Mouse (Mus musculus) MEL (cell line): ENCODE measurements around the gene Tmem82. TPM values are rescaled to one million over a fixed set of nuclear protein-coding genes. Genes with fewer than 3 reads are reported as not detected.

Experiments used
- DNase-seq: peaks from one replicate; pipeline ENCODE4 v3.0.0; 2011; ENCODE audit warnings: low read depth, low spot score
- H3K27ac ChIP-seq: 2 replicates; pipeline ENCODE4 v1.5.1; 2012; ENCODE audit warnings: low read depth, mild to moderate bottlenecking, control low read depth, low read length, moderate library complexity; ENCODE audit not compliant: control insufficient read depth
- H3K27me3 ChIP-seq, 2 experiments: fragments of 150-350 bp in 1 of 2; sonication (generic) in 1 of 2; 2 replicates each; pipeline ENCODE4 v1.6.1; 2012; ENCODE audit warnings: low read length in 2 of 2, mild to moderate bottlenecking in 2 of 2, improper control_type of control experiment in 1 of 2, moderate library complexity in 1 of 2; ENCODE audit not compliant: insufficient read depth in 2 of 2, control insufficient read depth in 1 of 2
- H3K36me3 ChIP-seq, 2 experiments: 2 replicates each; pipeline ENCODE4 v1.6.1; 2012 to 2014; ENCODE audit warnings: low read length in 2 of 2, improper control_type of control experiment in 1 of 2, inconsistent platforms in 1 of 2, mild to moderate bottlenecking in 1 of 2; ENCODE audit not compliant: insufficient read depth in 2 of 2, control insufficient read depth in 1 of 2
- H3K4me1 ChIP-seq, 2 experiments: fragments of 150-350 bp in 1 of 2; sonication (generic) in 1 of 2; 2 replicates each; pipeline ENCODE4 v1.6.1; 2012; ENCODE audit warnings: low read length in 2 of 2, improper control_type of control experiment in 1 of 2, mild to moderate bottlenecking in 1 of 2; ENCODE audit not compliant: insufficient read depth in 2 of 2, control insufficient read depth in 1 of 2
- H3K4me3 ChIP-seq, 2 experiments: fragments of 150-350 bp in 1 of 2; sonication (generic) in 1 of 2; 2 replicates each; pipeline ENCODE4 v1.5.1; 2012; ENCODE audit warnings: low read depth in 2 of 2, low read length in 2 of 2, mild to moderate bottlenecking in 2 of 2, moderate library complexity in 2 of 2, control low read depth in 1 of 2, improper control_type of control experiment in 1 of 2; ENCODE audit not compliant: control insufficient read depth in 1 of 2, insufficient read depth in 1 of 2
- H3K79me2 ChIP-seq: 2 replicates; pipeline ENCODE4 v1.6.1; 2012; ENCODE audit warnings: mild to moderate bottlenecking, low read length, moderate library complexity; ENCODE audit not compliant: control insufficient read depth, poor library complexity, insufficient read depth
- H3K9ac ChIP-seq: 2 replicates; pipeline ENCODE4 v1.6.1; 2012; ENCODE audit warnings: low read depth, mild to moderate bottlenecking, control low read depth, low read length, moderate library complexity; ENCODE audit not compliant: control insufficient read depth, poor library complexity, severe bottlenecking
- H3K9me3 ChIP-seq: fragments of 150-350 bp; sonication (generic); replicated peaks from 2 replicates; pipeline ENCODE4 v1.6.1; 2012; ENCODE audit warnings: mild to moderate bottlenecking, low read length, improper control_type of control experiment, moderate library complexity; ENCODE audit not compliant: insufficient read depth
- BHLHE40 ChIP-seq: IDR thresholded peaks from 2 replicates; pipeline ENCODE4 v1.6.1; 2012; ENCODE audit warnings: low read depth, mild to moderate bottlenecking, inconsistent platforms, low read length, improper control_type of control experiment, borderline replicate concordance
- CHD2 ChIP-seq: IDR thresholded peaks from 2 replicates; pipeline ENCODE4 v1.6.1; 2011; ENCODE audit warnings: low read length, improper control_type of control experiment
- E2F4 ChIP-seq: IDR thresholded peaks from 2 replicates; pipeline ENCODE4 v1.6.1; 2011; ENCODE audit warnings: low read depth, low read length, improper control_type of control experiment, borderline replicate concordance
- EP300 ChIP-seq, 2 experiments: IDR thresholded peaks; 2 replicates each; pipeline ENCODE4 v1.6.1; 2011; ENCODE audit warnings: improper control_type of control experiment in 2 of 2, low read length in 2 of 2, low read depth in 1 of 2, mild to moderate bottlenecking in 1 of 2
- HCFC1 ChIP-seq: IDR thresholded peaks from 2 replicates; pipeline ENCODE4 v1.6.1; 2012; ENCODE audit warnings: low read depth, mild to moderate bottlenecking, inconsistent platforms, low read length, improper control_type of control experiment, moderate library complexity
- JUND ChIP-seq: IDR thresholded peaks from 2 replicates; pipeline ENCODE4 v1.6.1; 2011; ENCODE audit warnings: low read depth, mild to moderate bottlenecking, improper control_type of control experiment, low read length
- KAT2A ChIP-seq: conservative IDR thresholded peaks from 2 replicates; pipeline ENCODE4 v1.6.1; 2012; ENCODE audit warnings: low read depth, low read length, improper control_type of control experiment, inconsistent platforms
- MAFK ChIP-seq: IDR thresholded peaks from 2 replicates; pipeline ENCODE4 v1.6.1; 2011; ENCODE audit warnings: low read depth, mild to moderate bottlenecking, low read length, improper control_type of control experiment, borderline replicate concordance
- MEF2A ChIP-seq: IDR thresholded peaks from 2 replicates; pipeline ENCODE4 v1.6.1; 2014; ENCODE audit warnings: low read depth, mild to moderate bottlenecking, inconsistent platforms, low read length, improper control_type of control experiment; ENCODE audit not compliant: poor library complexity, insufficient replicate concordance, severe bottlenecking; ENCODE audit errors: extremely low read depth
- MYB ChIP-seq: IDR thresholded peaks from 2 replicates; pipeline ENCODE4 v1.6.1; 2011; ENCODE audit warnings: mild to moderate bottlenecking, low read depth, low read length, improper control_type of control experiment
- NELFE ChIP-seq: IDR thresholded peaks from 2 replicates; pipeline ENCODE4 v1.6.1; 2011; ENCODE audit warnings: low read depth, low read length, improper control_type of control experiment
- NRF1 ChIP-seq: IDR thresholded peaks from 2 replicates; pipeline ENCODE4 v1.6.1; 2014; ENCODE audit warnings: low read depth, mild to moderate bottlenecking, inconsistent platforms, low read length, improper control_type of control experiment, moderate library complexity; ENCODE audit not compliant: poor library complexity, insufficient read depth, severe bottlenecking
- POLR2A ChIP-seq, 2 experiments: IDR thresholded peaks; 2 replicates each; pipeline ENCODE4 v1.6.1; 2011 to 2012; ENCODE audit warnings: low read length in 2 of 2, mild to moderate bottlenecking in 2 of 2, control low read depth in 1 of 2, improper control_type of control experiment in 1 of 2, low read depth in 1 of 2, moderate library complexity in 1 of 2; ENCODE audit not compliant: control insufficient read depth in 1 of 2, insufficient read depth in 1 of 2, poor library complexity in 1 of 2
- SMC3 ChIP-seq: IDR thresholded peaks from 2 replicates; pipeline ENCODE4 v1.6.1; 2011; ENCODE audit warnings: low read depth, low read length, improper control_type of control experiment
- USF2 ChIP-seq, 2 experiments: IDR thresholded peaks; 2 replicates each; pipeline ENCODE4 v1.6.1; 2011 to 2012; ENCODE audit warnings: improper control_type of control experiment in 2 of 2, low read length in 2 of 2, borderline replicate concordance in 1 of 2, inconsistent platforms in 1 of 2, low read depth in 1 of 2, mild to moderate bottlenecking in 1 of 2; ENCODE audit not compliant: insufficient read depth in 1 of 2
- polyA plus RNA-seq, 2 experiments: library from polyadenylated mRNA; stranded (reverse) in 1 of 2; unstranded in 1 of 2; fragments of >175 nt in 1 of 2; fragments of >200 nt in 1 of 2; gene quantifications; 2 replicates each; pipeline versions ENCODE4 v1.2.1 to v1.2.4; 2012; ENCODE audit warnings: low replicate concordance in 2 of 2, low read depth in 1 of 2; ENCODE audit not compliant: insufficient read length in 2 of 2, insufficient read depth in 1 of 2, missing spikeins in 1 of 2
- total RNA-seq: library from RNA; depleted of rRNA; stranded (reverse); fragments of 300-350 nt; gene quantifications from 2 replicates; pipeline ENCODE4 v1.2.3, GENCODE M21; 2012

The Tmem82 gene
- total and polyA plus RNA-seq, 3 experiments = 0.21 TPM; not detected in 2

DNA sequence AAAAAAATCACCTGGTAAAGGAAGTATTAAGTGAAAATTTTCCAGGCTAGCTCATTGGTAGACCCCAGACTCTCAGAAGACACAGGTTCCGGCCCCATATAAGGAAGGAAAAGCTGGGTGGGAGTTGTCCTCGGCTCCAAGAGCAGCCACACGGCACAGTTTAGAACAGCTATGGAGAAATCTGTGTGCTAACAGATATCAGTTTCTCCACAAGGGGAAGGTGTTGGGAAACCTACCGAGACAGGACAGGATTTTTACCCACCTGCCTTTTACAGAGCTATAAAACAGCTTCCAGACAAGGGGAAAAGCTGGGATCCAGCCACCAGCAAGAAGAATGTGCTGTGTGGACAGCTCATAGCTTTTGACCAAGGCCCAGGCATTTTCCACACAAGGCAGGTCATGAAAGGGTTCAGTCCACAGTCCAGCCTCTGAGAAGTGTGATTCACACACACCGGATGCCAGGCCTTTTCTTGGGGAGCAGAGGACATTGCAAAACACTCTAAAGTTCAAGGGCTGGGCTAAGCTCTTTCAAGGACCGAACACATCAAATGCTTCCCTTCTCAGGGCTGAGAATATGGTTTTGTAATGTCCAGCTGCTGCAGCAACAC lies 45.0 kb downstream of the Tmem82 start:
- no peak for DNase-seq
- H3K27ac ChIP-seq = no peak overlapping the region
- no peaks in the 10 kb centered on the region for H3K9me3 ChIP-seq
- peaks cover 0 to 2% of the 10 kb centered on the region in 2 experiments; a peak in 3 of 4 replicates for H3K27me3 ChIP-seq
- TF ChIP-seq JUND (no peak), CHD2 (no peak), NELFE (no peak), BHLHE40 (no peak), MYB (no peak), NRF1 (no peak), USF2 (IDR thresholded peaks at IDR 0.05; ENCODE audit: borderline replicate concordance in 1 of 2, insufficient read depth in 1 of 2, low read depth in 1 of 2, low read length in 2 of 2) (no peak), SMC3 (no peak)
- no peak overlapping the region for H3K9ac ChIP-seq
- no peaks in the 10 kb centered on the region for H3K36me3 ChIP-seq
- H3K79me2 ChIP-seq = no peaks in the 10 kb centered on the region
- H3K4me3 ChIP-seq = no peak overlapping the region
- H3K4me1 ChIP-seq = 0 out of 4 replicates have a peak, but pooled peaks cover 0 to 1% of the 10 kb centered on the region in 2 experiments

DNA sequence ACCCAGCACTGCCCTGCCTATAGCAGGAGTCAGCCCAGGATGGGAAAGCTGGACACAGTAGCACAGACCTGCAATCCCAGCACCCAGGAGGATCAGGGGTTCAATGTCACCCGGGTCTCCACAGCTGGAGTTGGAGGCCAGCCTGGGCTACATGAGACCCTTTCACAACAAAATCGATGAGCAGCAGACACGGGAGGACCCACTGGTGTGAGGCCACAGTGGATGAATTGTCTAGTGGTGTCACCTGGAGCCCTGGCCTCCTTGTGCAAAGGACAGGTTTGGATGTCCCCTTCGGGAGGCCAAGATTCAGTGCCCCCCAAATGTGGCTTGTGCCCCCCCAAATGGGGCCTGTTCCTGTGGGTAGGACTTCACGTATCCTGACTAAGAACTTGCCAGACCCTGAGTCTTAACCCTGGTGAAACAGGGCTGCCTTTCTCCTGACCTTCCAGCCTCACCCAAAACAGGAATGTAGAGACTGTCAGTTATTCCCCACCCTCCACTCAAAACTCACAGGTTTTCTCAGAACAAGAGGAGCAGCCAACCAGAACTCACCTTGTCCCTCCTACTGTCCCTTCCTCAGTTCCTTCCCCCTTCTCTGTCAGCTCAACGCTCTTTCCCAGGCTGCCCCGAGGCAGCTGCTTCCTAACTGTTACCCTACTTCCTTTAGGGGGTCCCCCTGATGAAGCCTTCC lies 45.6 kb downstream of the Tmem82 start:
- no peak overlapping the region for H3K9ac ChIP-seq
- H3K4me3 ChIP-seq = no peak overlapping the region
- no peaks in the 10 kb centered on the region for H3K4me1 ChIP-seq
- H3K9me3 ChIP-seq = no peaks in the 10 kb centered on the region
- no peaks in the 10 kb centered on the region for H3K36me3 ChIP-seq
- H3K79me2 ChIP-seq = no peaks in the 10 kb centered on the region
- no peak for TF ChIP-seq HCFC1
- TF ChIP-seq, all 39 proteins: peak for 0
- DNase-seq = no peak
- Histone ChIP-seq H3K27ac (no peak overlapping the region), H3K27me3 (peaks cover 2% of the 10 kb centered on the region in 2 experiments)

DNA sequence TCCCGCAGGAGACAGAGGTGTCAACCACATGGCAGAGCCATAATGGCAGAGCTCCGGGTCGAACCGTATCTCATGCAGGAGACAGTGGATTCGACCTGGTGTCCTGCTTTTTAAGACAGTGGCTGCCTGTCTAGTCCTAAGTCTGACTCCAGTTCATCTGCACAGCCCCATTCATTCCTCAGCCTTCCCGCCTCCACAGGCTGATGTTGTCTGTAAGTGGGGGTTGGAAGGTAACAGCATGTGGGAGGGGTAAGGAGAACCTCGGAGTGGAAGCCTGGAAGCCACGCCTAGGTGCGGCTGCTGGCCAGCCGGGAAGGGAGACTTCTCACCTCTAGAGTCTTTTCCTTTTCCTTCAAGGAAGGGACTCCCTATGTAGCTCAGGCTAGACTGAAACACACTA lies 46.5 kb downstream of the Tmem82 start:
- TF ChIP-seq MAFK = no peak
- TF ChIP-seq NRF1 = no peak
- no peak for TF ChIP-seq MEF2A
- TF ChIP-seq BHLHE40 = no peak
- no peak for TF ChIP-seq KAT2A
- TF ChIP-seq EP300 (IDR thresholded peaks at IDR 0.05; ENCODE audit: low read depth in 1 of 2, low read length in 2 of 2) = no peak
- no peak for TF ChIP-seq E2F4
- TF ChIP-seq POLR2A (IDR thresholded peaks at IDR 0.05; ENCODE audit: control insufficient read depth in 1 of 2, insufficient read depth in 1 of 2, low read depth in 1 of 2, low read length in 2 of 2, poor library complexity in 1 of 2) = no peak
- no peaks in the 10 kb centered on the region for H3K9me3 ChIP-seq
- no peak overlapping the region for H3K27ac ChIP-seq
- H3K79me2 ChIP-seq = no peaks in the 10 kb centered on the region
- H3K4me3 ChIP-seq = no peak overlapping the region
- H3K4me1 ChIP-seq = no peaks in the 10 kb centered on the region
- H3K36me3 ChIP-seq = no peaks in the 10 kb centered on the region
- no peak for DNase-seq
- no peak overlapping the region for H3K9ac ChIP-seq
- H3K27me3 ChIP-seq = peaks cover 2 to 5% of the 10 kb centered on the region in 2 experiments
